Mouse (Mus musculus): Measurements from ENCODE around the gene Klhl29.

The Klhl29 gene

GRCm38 (mm10) chr12:5254246-5254982 is 121.1 kb downstream of the Klhl29 start:
- no peak for DNase-seq (ENCODE audit: low read depth, low spot score)

- DNase-seq (ENCODE audit: low read depth, low spot score): no peak
Observed at GRCm38 (mm10) chr12:5253289-5254005, 122.0 kb downstream of the Klhl29 start.

GRCm38 (mm10) chr12:5252569-5252968 is 122.9 kb downstream of the Klhl29 start:
- DNase-seq (ENCODE audit: low read depth, low spot score): no peak

GRCm38 (mm10) chr12:5250042-5250441 is 125.4 kb downstream of the Klhl29 start:
- DNase-seq (ENCODE audit: low read depth, low spot score): no peak

- no peak for DNase-seq (ENCODE audit: low read depth, low spot score)
Observed at GRCm38 (mm10) chr12:5249068-5249467, 126.4 kb downstream of the Klhl29 start.

GRCm38 (mm10) chr12:5247505-5247904 is 128.0 kb downstream of the Klhl29 start:
- DNase-seq (ENCODE audit: low read depth, low spot score): no peak

- DNase-seq (ENCODE audit: low read depth, low spot score): no peak
Observed at GRCm38 (mm10) chr12:5246721-5247341, 128.7 kb downstream of the Klhl29 start.

- DNase-seq (ENCODE audit: low read depth, low spot score): no peak
Observed at GRCm38 (mm10) chr12:5246193-5246621, 129.3 kb downstream of the Klhl29 start.

- no peak for DNase-seq (ENCODE audit: low read depth, low spot score)
Observed at GRCm38 (mm10) chr12:5245207-5245597, 130.3 kb downstream of the Klhl29 start.

- no peak for DNase-seq (ENCODE audit: low read depth, low spot score)
Observed at GRCm38 (mm10) chr12:5244431-5245206, 130.9 kb downstream of the Klhl29 start.

- DNase-seq (ENCODE audit: low read depth, low spot score): no peak
Observed at GRCm38 (mm10) chr12:5243867-5244266, 131.6 kb downstream of the Klhl29 start.

GRCm38 (mm10) chr12:5243449-5243848 is 132.0 kb downstream of the Klhl29 start:
- DNase-seq (ENCODE audit: low read depth, low spot score): no peak

- DNase-seq (ENCODE audit: low read depth, low spot score): no peak
Observed at GRCm38 (mm10) chr12:5242551-5243330, 132.7 kb downstream of the Klhl29 start.

- no peak for DNase-seq (ENCODE audit: low read depth, low spot score)
Observed at GRCm38 (mm10) chr12:5239451-5240245, 135.8 kb downstream of the Klhl29 start.

GRCm38 (mm10) chr12:5237078-5237477 is 138.4 kb downstream of the Klhl29 start:
- no peak for DNase-seq (ENCODE audit: low read depth, low spot score)

GRCm38 (mm10) chr12:5235596-5235995 is 139.9 kb downstream of the Klhl29 start:
- DNase-seq (ENCODE audit: low read depth, low spot score): no peak

GRCm38 (mm10) chr12:5230504-5230903 is 145.0 kb downstream of the Klhl29 start:
- DNase-seq (ENCODE audit: low read depth, low spot score): no peak

- DNase-seq (ENCODE audit: low read depth, low spot score): no peak
Observed at GRCm38 (mm10) chr12:5226676-5227654, 148.5 kb downstream of the Klhl29 start.

- DNase-seq (ENCODE audit: low read depth, low spot score): no peak
Observed at GRCm38 (mm10) chr12:5223595-5223994, 151.9 kb downstream of the Klhl29 start.

Data from brain, embryonic 18.5 days (tissue).